Mouse (Mus musculus): ENCODE results near the gene Myo1h. TPM values are rescaled to one million over a fixed set of nuclear protein-coding genes. Genes with fewer than 3 reads are reported as not detected.
A peak's percentile ranks its signal among the peaks of the same experiment; 100 is the strongest.

The Myo1h gene
- polyA plus RNA-seq (2015; fragmentation: Nextera tagmentation; extraction: Ambion mirVana) = 2.3 and 2.8 TPM in 2 replicates

DNA sequence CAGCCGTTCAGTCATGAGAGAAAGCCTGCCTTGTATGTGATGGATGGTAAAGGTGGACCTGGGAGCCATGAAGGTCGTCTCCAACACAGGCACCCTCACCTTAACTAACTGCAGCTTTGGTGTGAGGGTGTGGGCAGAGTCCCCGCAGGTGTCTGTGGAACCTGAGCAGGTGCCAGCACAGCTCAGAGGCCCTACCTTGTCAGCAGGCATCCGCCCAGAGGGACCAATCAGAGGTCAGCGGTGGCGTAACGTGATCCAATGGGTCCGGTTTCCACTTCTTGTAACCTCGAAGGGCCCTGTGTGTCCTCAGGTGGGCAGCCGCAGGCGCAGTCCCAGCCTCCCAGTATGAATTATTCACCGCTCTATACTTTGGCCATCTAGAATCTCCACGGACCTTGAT is at the start of gene Myo1h:
Myo1h (plus strand) TSS at position 293 of the 400 bp plus-strand sequence.
- no peak within 1 kb of the TSS for H3K27ac ChIP-seq (ENCODE audit: low read depth, low read length)

DNA sequence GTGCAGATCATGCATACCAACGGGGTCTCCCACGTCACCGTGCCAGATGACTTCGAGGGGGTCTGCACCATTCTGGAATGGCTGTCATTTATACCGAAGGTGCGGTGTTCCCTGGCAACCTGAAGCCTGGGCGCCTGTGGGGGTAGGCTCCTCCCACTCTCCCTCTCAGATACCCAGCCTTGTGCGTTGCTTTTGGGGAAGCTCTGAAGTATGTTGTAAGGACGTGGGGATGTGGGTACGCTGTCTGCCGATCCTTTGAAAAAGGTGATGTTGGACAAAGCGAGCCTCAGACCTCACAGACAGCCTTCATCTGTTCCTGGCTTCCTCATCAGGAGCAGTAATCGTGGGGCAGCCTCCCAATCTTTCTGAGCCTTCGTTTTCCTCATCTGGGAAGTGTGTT is 49.2 kb upstream of the Myo1h start:
- no peak overlapping the region for H3K27ac ChIP-seq (ENCODE audit: low read depth, low read length)
- H3K36me3 ChIP-seq (ENCODE audit: control insufficient read depth, insufficient read depth) = no peaks in the 10 kb centered on the region
- TF ChIP-seq CTCF (IDR thresholded peaks at IDR 0.05; ENCODE audit: low read depth) = no peak
- WGBS = 43% methylated on average over 14 of the region's 14 CpGs
- H3K9me3 ChIP-seq (ENCODE audit: control insufficient read depth) = no peaks in the 10 kb centered on the region
- H3K4me3 ChIP-seq (ENCODE audit: low read depth, low read length) = no peak overlapping the region
- H3K9ac ChIP-seq (ENCODE audit: low read depth, low read length) = no peak overlapping the region
- no peaks in the 10 kb centered on the region for H3K4me1 ChIP-seq (replicated peaks; ENCODE audit: control insufficient read depth, insufficient read depth, low read length)
- no peak overlapping the region for H3K4me2 ChIP-seq (replicated peaks; ENCODE audit: low read depth)
- no peak for ATAC-seq
- H3K27me3 ChIP-seq (replicated peaks; ENCODE audit: control insufficient read depth, insufficient read depth, low read length) = no peaks in the 10 kb centered on the region

More for the DNA sequence above, at the start of gene Myo1h:
- Histone ChIP-seq H3K36me3 (ENCODE audit: control insufficient read depth, insufficient read depth) (no peaks in the 10 kb centered on the region), H3K4me2 (replicated peaks; ENCODE audit: low read depth) (no peak within 1 kb of the TSS), H3K9ac (ENCODE audit: low read depth, low read length) (no peak within 1 kb of the TSS), H3K27me3 (replicated peaks; ENCODE audit: control insufficient read depth, insufficient read depth, low read length) (peaks cover 9% of the 10 kb centered on the region; the same call in 1 of the 2 replicates), H3K9me3 (ENCODE audit: control insufficient read depth) (no peaks in the 10 kb centered on the region), H3K4me1 (replicated peaks; ENCODE audit: control insufficient read depth, insufficient read depth, low read length) (no peaks in the 10 kb centered on the region), H3K4me3 (ENCODE audit: low read depth, low read length) (no peak within 1 kb of the TSS)
- TF ChIP-seq CTCF (IDR thresholded peaks at IDR 0.05; ENCODE audit: low read depth) = no peak
- ATAC-seq = no peak
- WGBS = 40% methylated on average over 13 of the region's 13 CpGs

DNA sequence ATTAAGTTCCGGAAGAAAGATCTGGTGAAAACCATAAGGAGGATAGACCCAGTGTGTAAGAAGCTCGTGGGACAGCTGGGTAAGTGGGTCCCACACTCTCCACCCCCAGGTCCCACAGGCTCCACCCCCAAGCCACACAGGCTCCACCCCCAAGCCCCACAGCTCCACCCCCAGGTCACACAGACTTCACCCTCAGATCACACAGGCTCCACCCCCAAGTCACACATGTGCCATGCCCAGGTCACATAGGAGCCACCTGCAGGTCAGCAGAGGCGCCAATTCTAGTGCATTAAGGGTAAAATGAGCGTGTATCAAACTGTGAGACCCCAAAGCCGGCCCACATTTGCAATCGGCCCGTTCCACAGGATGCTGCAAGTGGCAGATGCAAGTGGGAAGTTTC is 42.5 kb upstream of the Myo1h start:
- Histone ChIP-seq H3K9ac (ENCODE audit: low read depth, low read length) (no peak overlapping the region), H3K4me2 (replicated peaks; ENCODE audit: low read depth) (no peak overlapping the region), H3K27me3 (replicated peaks; ENCODE audit: control insufficient read depth, insufficient read depth, low read length) (no peaks in the 10 kb centered on the region), H3K27ac (ENCODE audit: low read depth, low read length) (no peak overlapping the region), H3K4me3 (ENCODE audit: low read depth, low read length) (no peak overlapping the region), H3K4me1 (replicated peaks; ENCODE audit: control insufficient read depth, insufficient read depth, low read length) (no peaks in the 10 kb centered on the region), H3K36me3 (ENCODE audit: control insufficient read depth, insufficient read depth) (no peaks in the 10 kb centered on the region), H3K9me3 (ENCODE audit: control insufficient read depth) (no peaks in the 10 kb centered on the region)
- ATAC-seq = no peak
- WGBS = 68% methylated on average over 7 of the region's 7 CpGs
- no peak for TF ChIP-seq CTCF (IDR thresholded peaks at IDR 0.05; ENCODE audit: low read depth)

DNA sequence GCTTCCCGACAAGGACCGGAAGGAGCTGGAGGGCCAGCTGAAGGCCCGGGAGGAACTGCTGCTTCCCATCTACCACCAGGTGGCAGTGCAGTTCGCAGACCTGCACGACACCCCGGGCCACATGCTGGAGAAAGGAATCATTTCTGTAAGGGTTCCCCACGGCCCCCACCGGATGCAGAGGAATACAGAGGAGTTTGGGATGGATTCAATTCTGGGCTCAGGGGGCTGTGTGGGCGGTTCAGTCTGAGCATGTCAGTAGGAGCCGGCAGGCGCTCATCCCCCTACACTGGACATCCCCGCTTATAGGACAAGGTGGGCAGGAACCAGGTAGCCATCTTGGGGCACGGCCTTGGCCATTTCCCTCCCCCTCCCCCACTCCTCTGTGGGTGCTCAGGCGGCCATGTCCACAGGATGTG is 40.8 kb upstream of the Myo1h start:
- Histone ChIP-seq H3K36me3 (ENCODE audit: control insufficient read depth, insufficient read depth) (no peaks in the 10 kb centered on the region), H3K4me3 (ENCODE audit: low read depth, low read length) (no peak overlapping the region), H3K4me2 (replicated peaks; ENCODE audit: low read depth) (no peak overlapping the region), H3K27ac (ENCODE audit: low read depth, low read length) (no peak overlapping the region), H3K27me3 (replicated peaks; ENCODE audit: control insufficient read depth, insufficient read depth, low read length) (no peaks in the 10 kb centered on the region), H3K9ac (ENCODE audit: low read depth, low read length) (no peak overlapping the region), H3K4me1 (replicated peaks; ENCODE audit: control insufficient read depth, insufficient read depth, low read length) (no peaks in the 10 kb centered on the region), H3K9me3 (ENCODE audit: control insufficient read depth) (no peaks in the 10 kb centered on the region)
- peak; percentile 94 for TF ChIP-seq CTCF (IDR thresholded peaks at IDR 0.05; ENCODE audit: low read depth)
- WGBS = 13% methylated on average over 14 of the region's 14 CpGs
- no peak for ATAC-seq

DNA sequence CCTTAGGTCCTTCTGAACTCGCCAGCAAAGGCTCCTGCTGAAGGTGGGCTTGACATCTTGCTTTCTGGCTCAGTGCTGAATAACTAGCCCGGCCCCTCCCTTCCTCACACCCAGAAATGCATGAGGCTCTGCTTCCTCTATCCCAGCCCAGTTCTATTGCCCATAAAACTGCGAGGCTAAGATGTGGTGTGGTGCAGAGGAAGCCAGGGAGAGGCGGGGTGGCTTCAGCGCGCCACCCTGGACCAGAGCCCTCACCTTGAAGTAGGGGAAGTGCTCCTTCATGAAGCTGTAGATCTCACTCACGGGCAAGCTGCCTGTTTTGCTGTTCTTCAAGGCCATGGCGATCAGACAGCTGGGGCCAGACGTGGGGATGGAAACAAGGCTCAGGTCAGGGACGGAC is 29.5 kb upstream of the Myo1h start:
- Histone ChIP-seq H3K4me1 (replicated peaks; ENCODE audit: control insufficient read depth, insufficient read depth, low read length) (no peaks in the 10 kb centered on the region), H3K4me2 (replicated peaks; ENCODE audit: low read depth) (no peak overlapping the region), H3K36me3 (ENCODE audit: control insufficient read depth, insufficient read depth) (no peaks in the 10 kb centered on the region), H3K27me3 (replicated peaks; ENCODE audit: control insufficient read depth, insufficient read depth, low read length) (no peaks in the 10 kb centered on the region), H3K27ac (ENCODE audit: low read depth, low read length) (no peak overlapping the region), H3K9ac (ENCODE audit: low read depth, low read length) (no peak overlapping the region), H3K4me3 (ENCODE audit: low read depth, low read length) (no peak overlapping the region), H3K9me3 (ENCODE audit: control insufficient read depth) (no peaks in the 10 kb centered on the region)
- TF ChIP-seq CTCF (IDR thresholded peaks at IDR 0.05; ENCODE audit: low read depth) = no peak
- 55% methylated on average over 9 of the region's 10 CpGs for WGBS
- no peak for ATAC-seq

DNA sequence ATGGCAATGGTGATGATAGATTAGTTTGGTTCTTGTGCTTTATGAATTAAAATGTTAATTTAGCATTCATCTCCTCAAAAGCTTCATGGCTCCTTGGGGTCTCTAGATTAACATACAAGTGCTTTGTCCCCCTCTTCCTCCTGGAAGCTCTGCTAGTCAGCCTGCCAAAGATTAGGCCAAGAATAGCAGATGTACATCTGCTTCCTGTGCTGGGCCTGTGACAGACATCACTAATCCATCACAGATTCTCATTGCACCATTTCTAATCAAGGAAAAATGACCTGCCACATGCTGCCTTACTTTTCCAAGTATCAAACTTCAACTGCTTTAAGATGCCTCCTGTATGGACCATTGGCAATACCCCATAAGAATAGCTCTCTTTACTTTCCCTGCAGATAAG is 27.5 kb upstream of the Myo1h start:
- H3K27me3 ChIP-seq (replicated peaks; ENCODE audit: control insufficient read depth, insufficient read depth, low read length) = no peaks in the 10 kb centered on the region
- no peaks in the 10 kb centered on the region for H3K9me3 ChIP-seq (ENCODE audit: control insufficient read depth)
- H3K4me2 ChIP-seq (replicated peaks; ENCODE audit: low read depth) = no peak overlapping the region
- H3K36me3 ChIP-seq (ENCODE audit: control insufficient read depth, insufficient read depth) = no peaks in the 10 kb centered on the region
- H3K4me1 ChIP-seq (replicated peaks; ENCODE audit: control insufficient read depth, insufficient read depth, low read length) = no peaks in the 10 kb centered on the region
- TF ChIP-seq CTCF (IDR thresholded peaks at IDR 0.05; ENCODE audit: low read depth) = no peak
- H3K4me3 ChIP-seq (ENCODE audit: low read depth, low read length) = no peak overlapping the region
- H3K9ac ChIP-seq (ENCODE audit: low read depth, low read length) = no peak overlapping the region
- no peak overlapping the region for H3K27ac ChIP-seq (ENCODE audit: low read depth, low read length)
- ATAC-seq = no peak

DNA sequence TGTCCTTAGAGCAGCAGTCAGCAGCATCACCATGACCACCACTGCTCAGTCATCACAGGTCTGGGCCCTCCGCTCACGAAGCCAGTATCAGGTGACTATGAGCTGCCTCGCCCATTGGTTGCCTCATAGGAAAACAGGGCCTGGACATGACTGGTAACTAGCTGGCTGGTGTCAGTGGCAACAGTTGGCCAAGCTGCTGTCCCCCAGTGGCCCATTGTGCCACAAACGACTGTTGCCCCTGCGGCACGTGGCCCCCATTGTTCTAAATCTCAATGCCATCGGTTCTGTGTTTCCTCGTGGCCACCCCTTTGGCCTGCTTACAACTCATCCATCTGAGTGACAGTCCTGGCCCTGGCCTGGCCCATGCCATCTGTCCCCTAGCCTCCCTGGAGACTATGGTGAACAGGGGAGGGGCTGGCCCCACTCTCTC is 24.9 kb upstream of the Myo1h start:
- 82% methylated on average over 8 of the region's 8 CpGs for WGBS

More for the DNA sequence above, 24.9 kb upstream of the Myo1h start:
- Histone ChIP-seq H3K4me1 (replicated peaks; ENCODE audit: control insufficient read depth, insufficient read depth, low read length) (no peaks in the 10 kb centered on the region), H3K9ac (ENCODE audit: low read depth, low read length) (no peak overlapping the region), H3K4me2 (replicated peaks; ENCODE audit: low read depth) (no peak overlapping the region), H3K27me3 (replicated peaks; ENCODE audit: control insufficient read depth, insufficient read depth, low read length) (no peaks in the 10 kb centered on the region; the same call in 1 of the 2 replicates), H3K4me3 (ENCODE audit: low read depth, low read length) (no peak overlapping the region), H3K36me3 (ENCODE audit: control insufficient read depth, insufficient read depth) (no peaks in the 10 kb centered on the region), H3K27ac (ENCODE audit: low read depth, low read length) (no peak overlapping the region), H3K9me3 (ENCODE audit: control insufficient read depth) (no peaks in the 10 kb centered on the region)
- TF ChIP-seq CTCF (IDR thresholded peaks at IDR 0.05; ENCODE audit: low read depth) = no peak
- no peak for ATAC-seq

Measured in intestine, postnatal 0 days (tissue).